Mouse (Mus musculus) midbrain, embryonic 10.5 days (tissue): ENCODE data around the gene Osbp. TPM values are rescaled to one million over a fixed set of nuclear protein-coding genes. Genes with fewer than 3 reads are reported as not detected.

Experiments used
- DNase-seq: peaks from one replicate; pipeline ENCODE4 v3.0.0-alpha.2; 2017; ENCODE audit warnings: low spot score
- H3K27ac ChIP-seq: fragments of 300-500 bp; sonication (generic); replicated peaks from 2 replicates; pipeline ENCODE4 v1.5.1; 2016; ENCODE audit warnings: mild to moderate bottlenecking
- H3K27me3 ChIP-seq: fragments of 300-500 bp; sonication (generic); 2 replicates; pipeline ENCODE4 v1.6.1; 2016; ENCODE audit warnings: low read depth, mild to moderate bottlenecking; ENCODE audit not compliant: poor library complexity, severe bottlenecking
- H3K36me3 ChIP-seq: fragments of 300-500 bp; sonication (generic); 2 replicates; pipeline ENCODE4 v1.6.1; 2016; ENCODE audit warnings: mild to moderate bottlenecking, moderate library complexity
- H3K4me1 ChIP-seq: fragments of 300-500 bp; sonication (generic); 2 replicates; pipeline ENCODE4 v1.6.1; 2016
- H3K4me3 ChIP-seq: fragments of 300-500 bp; sonication (generic); 2 replicates; pipeline ENCODE4 v1.5.1; 2016; ENCODE audit warnings: mild to moderate bottlenecking, moderate library complexity
- H3K9me3 ChIP-seq: fragments of 300-500 bp; sonication (generic); replicated peaks from 2 replicates; pipeline ENCODE4 v1.6.1; 2016; ENCODE audit warnings: mild to moderate bottlenecking
- WGBS: fragments of 180-500 bp; shearing (Covaris S2); methylation state at CpG from one replicate; pipeline ENCODE4 v1.1.7; 2016; 5-methylcytosine and 5-hydroxymethylcytosine counted together
- microRNA-seq: library from miRNA; unstranded; fragments of <30 nt; microRNA quantifications from one replicate; pipeline ENCODE4, GENCODE M21; 2017
- polyA plus RNA-seq: library from polyadenylated mRNA; unstranded; fragments of >200 nt; fragmentation: Nextera tagmentation; extraction: Ambion mirVana; gene quantifications from 2 replicates; pipeline ENCODE4 v1.2.1, GENCODE M21; 2016

The Osbp gene
- polyA plus RNA-seq, 1 experiment from 2014 or later: 2.7 TPM

DNA sequence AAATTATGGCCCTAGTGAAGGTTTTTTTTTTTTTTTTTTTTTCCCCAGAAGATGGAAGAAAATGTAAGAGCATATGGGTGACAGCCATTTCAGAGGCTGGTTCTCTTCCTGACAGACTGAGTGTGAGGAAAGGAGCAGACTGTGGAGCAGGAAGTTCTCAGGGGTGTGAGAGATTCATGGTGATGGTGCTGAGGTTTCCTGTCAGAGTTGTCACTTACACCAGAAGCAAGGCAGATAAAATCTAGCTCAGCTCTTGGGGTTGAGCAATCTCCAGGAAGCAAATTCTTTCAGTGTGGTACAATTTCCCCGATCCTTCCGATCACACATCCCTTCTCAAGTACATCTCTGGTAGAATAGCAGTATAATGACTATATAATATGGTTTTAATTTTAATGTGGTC lies 60.9 kb downstream of the Osbp start:
- Histone ChIP-seq H3K4me3 (no peak overlapping the region), H3K27ac (no peak overlapping the region), H3K4me1 (no peaks in the 10 kb centered on the region), H3K36me3 (no peaks in the 10 kb centered on the region), H3K27me3 (no peaks in the 10 kb centered on the region), H3K9me3 (no peaks in the 10 kb centered on the region)
- DNase-seq: no peak
- 96% methylated on average over 2 of the region's 2 CpGs for WGBS

DNA sequence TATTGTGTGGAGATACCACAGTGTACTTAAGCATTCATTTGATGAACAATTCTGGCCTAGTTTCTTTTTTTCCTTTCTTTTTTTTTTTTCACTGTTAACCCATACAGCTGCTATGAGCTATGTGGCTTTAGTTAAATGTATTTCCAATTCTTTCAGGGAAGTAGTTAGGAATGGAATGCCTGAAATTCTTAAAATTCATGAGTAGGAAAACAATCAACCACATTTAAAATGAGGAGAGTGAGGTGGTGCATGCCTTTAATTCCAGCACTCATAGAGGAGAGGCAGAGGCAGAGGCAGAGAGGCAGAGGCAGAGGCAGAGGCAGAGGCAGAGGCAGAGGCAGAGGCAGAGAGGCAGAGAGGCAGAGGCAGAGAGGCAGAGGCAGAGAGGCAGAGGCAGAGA lies 72.0 kb downstream of the Osbp start:
- Histone ChIP-seq H3K27me3 (no peaks in the 10 kb centered on the region), H3K27ac (no peak overlapping the region), H3K9me3 (no peaks in the 10 kb centered on the region), H3K4me1 (no peaks in the 10 kb centered on the region), H3K4me3 (no peak overlapping the region), H3K36me3 (no peaks in the 10 kb centered on the region)
- DNase-seq: no peak

DNA sequence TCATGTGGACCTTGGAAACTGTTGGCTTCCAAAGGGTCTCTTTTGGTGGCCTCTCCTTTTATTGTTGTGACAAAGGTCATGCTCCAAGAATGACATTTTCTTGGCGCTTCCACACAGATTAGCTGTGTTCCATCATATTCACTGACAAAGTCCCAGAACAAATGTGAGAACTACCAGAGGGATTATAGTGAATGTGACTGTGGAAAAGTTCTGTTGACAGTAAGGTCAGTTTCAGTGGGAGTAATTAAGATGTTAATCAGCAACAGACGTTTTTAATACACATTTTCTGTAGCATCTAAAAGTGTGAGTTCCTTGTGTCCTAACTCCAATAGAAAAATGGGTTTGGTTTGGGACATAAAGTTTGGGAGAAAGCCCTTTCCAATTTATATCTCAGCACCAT lies 75.5 kb downstream of the Osbp start, which contains the start of gene Olfr1423:
Olfr1423 (minus strand) TSS at position 101 of the 400 bp plus-strand sequence.
- WGBS: 71% methylated on average over 2 of the region's 2 CpGs
- no peak within 1 kb of the TSS for H3K4me3 ChIP-seq
- H3K27me3 ChIP-seq: no peaks in the 10 kb centered on the region
- H3K9me3 ChIP-seq: no peaks in the 10 kb centered on the region
- H3K36me3 ChIP-seq: no peaks in the 10 kb centered on the region
- no peak within 1 kb of the TSS for H3K27ac ChIP-seq
- no peak for DNase-seq
- no peaks in the 10 kb centered on the region for H3K4me1 ChIP-seq

DNA sequence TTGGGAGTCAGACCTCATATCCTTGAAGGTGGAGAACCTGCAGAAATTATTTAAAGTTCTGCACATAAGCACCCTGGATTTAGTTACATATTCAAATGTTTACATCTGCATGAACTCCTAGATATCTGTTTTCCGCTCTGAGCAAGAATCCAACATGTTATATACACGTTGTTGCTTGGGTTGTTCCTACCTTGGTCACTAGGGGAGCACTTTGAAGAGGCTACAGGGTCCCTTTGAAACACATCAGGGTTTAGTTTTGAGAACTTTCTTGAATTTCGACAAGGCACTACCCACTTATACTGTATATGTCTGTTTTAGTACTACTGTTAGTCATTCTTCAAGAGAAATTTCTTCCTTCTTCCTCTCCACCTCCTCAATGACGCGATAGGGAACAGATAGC lies 77.4 kb downstream of the Osbp start:
- H3K4me3 ChIP-seq: no peak overlapping the region
- no peaks in the 10 kb centered on the region for H3K9me3 ChIP-seq
- no peaks in the 10 kb centered on the region for H3K36me3 ChIP-seq
- no peaks in the 10 kb centered on the region for H3K4me1 ChIP-seq
- no peak for DNase-seq
- 89% methylated on average over 5 of the region's 5 CpGs for WGBS
- H3K27me3 ChIP-seq: no peaks in the 10 kb centered on the region
- no peak overlapping the region for H3K27ac ChIP-seq

Small RNAs within 50 kb of the gene (microRNA-seq; reads per million reads assigned to microRNA genes)
- 13.5 reads per million, percentile 26 among the genes with 10 or more reads in this experiment for gene Mir6994

Other genes with a start within 250 kb of the Osbp start
- gene Gif, start 218.4 kb upstream of the Osbp start, polyA plus RNA-seq: not detected in 2 replicates
- 56.0 and 57.6 TPM in 2 replicates for gene Mrpl16, start 195.6 kb upstream of the Osbp start, polyA plus RNA-seq
- 13.7 and 16.0 TPM in 2 replicates for gene Stx3, start 146.5 kb upstream of the Osbp start, polyA plus RNA-seq
- gene Olfr1417, start 126.7 kb upstream of the Osbp start, polyA plus RNA-seq: not detected in 2 replicates
- gene Olfr1418, start 104.9 kb upstream of the Osbp start, polyA plus RNA-seq: not detected in 2 replicates
- not detected in 2 replicates for gene Olfr1419, start 90.8 kb upstream of the Osbp start, polyA plus RNA-seq
- not detected in 2 replicates for gene Olfr1420, start 79.4 kb upstream of the Osbp start, polyA plus RNA-seq
- gene Patl1, start 53.5 kb upstream of the Osbp start, polyA plus RNA-seq: 23.5 and 24.3 TPM in 2 replicates
- 0.02 TPM in 1 of 2 replicates, not detected in the other for gene Olfr1423, start 75.4 kb downstream of the Osbp start, polyA plus RNA-seq
- gene Olfr1424, start 96.7 kb downstream of the Osbp start, polyA plus RNA-seq: not detected in 2 replicates
- not detected in 2 replicates for gene Olfr1425, start 111.8 kb downstream of the Osbp start, polyA plus RNA-seq
- not detected in 2 replicates for gene Olfr1426, start 126.1 kb downstream of the Osbp start, polyA plus RNA-seq
- not detected in 2 replicates for gene Olfr1427, start 137.4 kb downstream of the Osbp start, polyA plus RNA-seq
- not detected in 2 replicates for gene Olfr1428, start 150.0 kb downstream of the Osbp start, polyA plus RNA-seq
- not detected in 2 replicates for gene Olfr76, start 157.3 kb downstream of the Osbp start, polyA plus RNA-seq
- gene Olfr1555-ps1, start 204.2 kb downstream of the Osbp start, polyA plus RNA-seq: not detected in 2 replicates
- gene Olfr1431, start 234.7 kb downstream of the Osbp start, polyA plus RNA-seq: not detected in 2 replicates